In the genomic region with DNA sequence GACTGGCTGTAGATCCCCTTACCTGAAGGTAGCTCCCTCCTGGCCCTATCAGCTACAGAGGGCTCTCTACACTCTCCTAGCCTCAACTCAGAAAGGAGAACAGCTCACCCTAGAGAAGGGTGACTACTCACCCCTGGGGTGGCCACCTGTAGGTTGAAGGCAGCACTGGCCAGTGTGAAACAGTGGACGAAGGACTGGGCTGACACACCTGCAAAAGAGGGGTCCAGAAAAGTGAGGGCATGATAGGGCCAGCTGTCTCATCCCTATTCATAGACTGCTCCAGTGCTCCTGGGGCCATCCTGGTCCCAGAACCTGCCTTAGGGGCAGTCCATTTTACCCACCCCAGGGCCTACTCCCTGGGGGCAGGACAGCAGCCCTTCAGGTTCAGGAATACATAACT, we compare ENCODE assay signal across 19 mouse cellular contexts. TPM values are rescaled to one million over a fixed set of nuclear protein-coding genes. Genes with fewer than 3 reads are reported as not detected.
A peak's percentile ranks its signal among the peaks of the same experiment; 100 is the strongest.
DNase-seq lines count a peak whose midpoint lies in the region; ATAC-seq lines count a peak whose summit lies in the region.
"Had no signal": no experiment of that assay in that cellular context is flagged by ENCODE, and none has a peak within 500 bp of the region (broad histone marks: within the 10 kb centered on the region; RNA-seq: fewer than 3 reads in every experiment).

No protein-coding gene starts in this region.

- no peak overlapping the region for H3K4me2 ChIP-seq in forebrain, embryonic 11.5 days (ENCODE audit: low read depth, low read length, severe bottlenecking)
- no peak overlapping the region for H3K4me2 ChIP-seq in forebrain, embryonic 13.5 days
- H3K4me2 ChIP-seq in heart, embryonic 13.5 days: no peak overlapping the region
- no peak overlapping the region for H3K4me2 ChIP-seq in intestine, embryonic 16.5 days (ENCODE audit: low read depth, low read length)
- no peak overlapping the region for H3K4me2 ChIP-seq in intestine, embryonic 15.5 days (replicated peaks)
- H3K4me2 ChIP-seq in neural tube, embryonic 12.5 days (replicated peaks): no peak overlapping the region; the same call in 1 of the 2 replicates
- H3K4me2 ChIP-seq in neural tube, embryonic 15.5 days: no peak overlapping the region

- H3K36me3 ChIP-seq in forebrain, embryonic 11.5 days (ENCODE audit: control insufficient read depth, insufficient read depth, low read length): peaks cover 3% of the 10 kb centered on the region; the same call in 1 of the 2 replicates
- peaks cover 35% of the 10 kb centered on the region for H3K36me3 ChIP-seq in forebrain, embryonic 13.5 days (ENCODE audit: poor library complexity, severe bottlenecking)
- H3K36me3 ChIP-seq in heart, embryonic 13.5 days: peaks cover 40% of the 10 kb centered on the region
- H3K36me3 ChIP-seq in intestine, embryonic 16.5 days (ENCODE audit: control insufficient read depth, insufficient read depth, low read length): peaks cover 6% of the 10 kb centered on the region; the same call in 1 of the 2 replicates
- peaks cover 14% of the 10 kb centered on the region; the same call in 1 of the 2 replicates for H3K36me3 ChIP-seq in intestine, embryonic 15.5 days
- peaks cover 30% of the 10 kb centered on the region for H3K36me3 ChIP-seq in neural tube, embryonic 12.5 days
- H3K36me3 ChIP-seq in neural tube, embryonic 15.5 days: peaks cover 31% of the 10 kb centered on the region

- 0 out of 2 replicates have a peak, but pooled peaks cover 3% of the 10 kb centered on the region for H3K4me1 ChIP-seq in forebrain, embryonic 11.5 days (replicated peaks; ENCODE audit: control insufficient read depth, insufficient read depth, low read length)
- peaks cover 22% of the 10 kb centered on the region for H3K4me1 ChIP-seq in forebrain, embryonic 13.5 days
- peaks cover 18% of the 10 kb centered on the region for H3K4me1 ChIP-seq in heart, embryonic 13.5 days
- H3K4me1 ChIP-seq in intestine, embryonic 16.5 days (ENCODE audit: control insufficient read depth, insufficient read depth, low read length): peaks cover 16% of the 10 kb centered on the region
- peaks cover 17% of the 10 kb centered on the region for H3K4me1 ChIP-seq in intestine, embryonic 15.5 days (replicated peaks)
- H3K4me1 ChIP-seq in neural tube, embryonic 12.5 days: peaks cover 13% of the 10 kb centered on the region
- peaks cover 24% of the 10 kb centered on the region for H3K4me1 ChIP-seq in neural tube, embryonic 15.5 days

- intact Hi-C loops in heart, postnatal 36 days (cut with DNase I): loop anchor here (5.0 kb wide), 1 partner anchor 46 kb away; a partner anchor contains a TSS

- WGBS in forebrain, embryonic 11.5 days: 70% methylated on average over 1 of the region's 1 CpGs
- WGBS in forebrain, embryonic 13.5 days: 100% methylated on average over 1 of the region's 1 CpGs
- 86% methylated on average over 1 of the region's 1 CpGs for WGBS in heart, embryonic 13.5 days
- whole genome bisulfite sequencing in intestine, embryonic 16.5 days: 87% methylated on average over 1 of the region's 1 CpGs
- WGBS in intestine, embryonic 15.5 days: 87% methylated on average over 1 of the region's 1 CpGs
- 90% methylated on average over 1 of the region's 1 CpGs for WGBS in neural tube, embryonic 12.5 days
- 94% methylated on average over 1 of the region's 1 CpGs for WGBS in neural tube, embryonic 15.5 days

- H3K4me3 ChIP-seq in forebrain, embryonic 11.5 days (ENCODE audit: low read depth, low read length): no peak overlapping the region
- no peak overlapping the region for H3K4me3 ChIP-seq in forebrain, embryonic 13.5 days
- no peak overlapping the region for H3K4me3 ChIP-seq in heart, embryonic 13.5 days
- no peak overlapping the region for H3K4me3 ChIP-seq in intestine, embryonic 16.5 days (ENCODE audit: low read length)
- H3K4me3 ChIP-seq in intestine, embryonic 15.5 days (replicated peaks): no peak overlapping the region
- no peak overlapping the region for H3K4me3 ChIP-seq in neural tube, embryonic 12.5 days
- H3K4me3 ChIP-seq in neural tube, embryonic 15.5 days (replicated peaks): no peak overlapping the region
- H3K4me3 ChIP-seq: heart, embryonic 10.5 days had no signal

- H3K27ac ChIP-seq in forebrain, embryonic 11.5 days (ENCODE audit: low read depth, low read length): no peak overlapping the region
- no peak overlapping the region for H3K27ac ChIP-seq in forebrain, embryonic 13.5 days
- H3K27ac ChIP-seq in heart, embryonic 13.5 days (replicated peaks): no peak overlapping the region
- H3K27ac ChIP-seq in intestine, embryonic 16.5 days (ENCODE audit: low read length): no peak overlapping the region
- no peak overlapping the region for H3K27ac ChIP-seq in intestine, embryonic 15.5 days
- H3K27ac ChIP-seq in neural tube, embryonic 12.5 days: no peak overlapping the region
- H3K27ac ChIP-seq in neural tube, embryonic 15.5 days (replicated peaks): no peak overlapping the region
- H3K27ac ChIP-seq: heart, embryonic 10.5 days; hindbrain, postnatal 0 days had no signal

- H3K9me3 ChIP-seq in forebrain, embryonic 11.5 days (ENCODE audit: control insufficient read depth, low read length): no peaks in the 10 kb centered on the region
- 0 out of 2 replicates have a peak, but pooled peaks cover 2% of the 10 kb centered on the region for H3K9me3 ChIP-seq in forebrain, embryonic 13.5 days (replicated peaks)
- no peaks in the 10 kb centered on the region for H3K9me3 ChIP-seq in heart, embryonic 13.5 days
- no peaks in the 10 kb centered on the region for H3K9me3 ChIP-seq in intestine, embryonic 16.5 days (ENCODE audit: control insufficient read depth, low read length)
- no peaks in the 10 kb centered on the region for H3K9me3 ChIP-seq in intestine, embryonic 15.5 days
- no peaks in the 10 kb centered on the region for H3K9me3 ChIP-seq in neural tube, embryonic 12.5 days
- no peaks in the 10 kb centered on the region for H3K9me3 ChIP-seq in neural tube, embryonic 15.5 days (replicated peaks)
- H3K9me3 ChIP-seq: heart, embryonic 10.5 days had no signal

- no peak for ATAC-seq in forebrain, embryonic 11.5 days (replicated peaks; ENCODE audit: low FRiP score)
- no peak for ATAC-seq in forebrain, embryonic 13.5 days
- ATAC-seq in heart, embryonic 13.5 days (ENCODE audit: extremely low read depth, insufficient number of reproducible peaks, low FRiP score, low TSS enrichment): no peak
- no peak for ATAC-seq in intestine, embryonic 16.5 days
- ATAC-seq in intestine, embryonic 15.5 days: no peak
- ATAC-seq in neural tube, embryonic 12.5 days (ENCODE audit: low FRiP score, low read depth): no peak
- ATAC-seq in neural tube, embryonic 15.5 days (ENCODE audit: low FRiP score): no peak
- ATAC-seq: hindbrain, postnatal 0 days had no signal

- peak; percentile 40 for DNase-seq in forebrain, embryonic 11.5 days (ENCODE audit: low spot score)
- DNase-seq in heart, postnatal 36 days: no peak
- DNase-seq: adrenal gland, postnatal 10 days; cerebellum, adult 11 months; cerebellum, adult 8-10 months; cerebellum, postnatal 36 days; gastrocnemius, postnatal 36 days; heart, adult 18-20 months; kidney, adult 2 months had no signal

- no peaks in the 10 kb centered on the region for H3K27me3 ChIP-seq in forebrain, embryonic 11.5 days (ENCODE audit: control insufficient read depth, insufficient read depth, low read length)
- no peaks in the 10 kb centered on the region for H3K27me3 ChIP-seq in forebrain, embryonic 13.5 days
- H3K27me3 ChIP-seq in heart, embryonic 13.5 days (replicated peaks): no peaks in the 10 kb centered on the region
- no peaks in the 10 kb centered on the region for H3K27me3 ChIP-seq in intestine, embryonic 16.5 days (replicated peaks; ENCODE audit: control insufficient read depth, insufficient read depth, low read length)
- H3K27me3 ChIP-seq in intestine, embryonic 15.5 days (replicated peaks): no peaks in the 10 kb centered on the region
- no peaks in the 10 kb centered on the region for H3K27me3 ChIP-seq in neural tube, embryonic 12.5 days (replicated peaks)
- no peaks in the 10 kb centered on the region for H3K27me3 ChIP-seq in neural tube, embryonic 15.5 days (replicated peaks)

- H3K9ac ChIP-seq in forebrain, embryonic 11.5 days (ENCODE audit: low read length): no peak overlapping the region
- no peak overlapping the region for H3K9ac ChIP-seq in forebrain, embryonic 13.5 days
- peak overlapping the region; percentile 50; the same call in 1 of the 2 replicates for H3K9ac ChIP-seq in heart, embryonic 13.5 days
- 0 out of 2 replicates have a peak overlapping the region, but pooled peaks have one; percentile 22 for H3K9ac ChIP-seq in intestine, embryonic 16.5 days (ENCODE audit: low read depth, low read length)
- no peak overlapping the region for H3K9ac ChIP-seq in intestine, embryonic 15.5 days
- H3K9ac ChIP-seq in neural tube, embryonic 12.5 days: peak overlapping the region; percentile 22
- H3K9ac ChIP-seq in neural tube, embryonic 15.5 days (replicated peaks): no peak overlapping the region

RNA-seq across cellular contexts. Expression of a gene that starts 2.3 kb away (rescaled TPM):
- polyA plus RNA-seq in forebrain, embryonic 11.5 days (2014; fragmentation: Nextera tagmentation; extraction: Ambion mirVana): 42.9 and 46.6 TPM in 2 replicates
- 53.2 and 55.6 TPM in 2 replicates for polyA plus RNA-seq in forebrain, embryonic 13.5 days (2015; fragmentation: Nextera tagmentation; extraction: Ambion mirVana)
- 27.0 and 29.9 TPM in 2 replicates for polyA plus RNA-seq in heart, embryonic 13.5 days (2015; fragmentation: Nextera tagmentation; extraction: Ambion mirVana)
- 10 to 100 TPM; 14.9 to 16.7 TPM for total RNA-seq in heart, postnatal 36 days (2021)
- 47.5 and 48.2 TPM in 2 replicates for polyA plus RNA-seq in intestine, embryonic 16.5 days (2015; fragmentation: Nextera tagmentation; extraction: Ambion mirVana)
- polyA plus RNA-seq in intestine, embryonic 15.5 days (2015; fragmentation: Nextera tagmentation; extraction: Ambion mirVana): 47.4 and 49.2 TPM in 2 replicates
- 50.5 and 51.5 TPM in 2 replicates for polyA plus RNA-seq in neural tube, embryonic 12.5 days (2016; fragmentation: Nextera tagmentation; extraction: Ambion mirVana)
- 49.3 and 50.4 TPM in 2 replicates for polyA plus RNA-seq in neural tube, embryonic 15.5 days (2015; fragmentation: Nextera tagmentation; extraction: Ambion mirVana)

RNA-seq across cellular contexts. Expression of a gene that starts 17.6 kb away (rescaled TPM):
- 4.1 and 5.4 TPM in 2 replicates for polyA plus RNA-seq in forebrain, embryonic 11.5 days (2014; fragmentation: Nextera tagmentation; extraction: Ambion mirVana)
- polyA plus RNA-seq in forebrain, embryonic 13.5 days (2015; fragmentation: Nextera tagmentation; extraction: Ambion mirVana): 27.3 and 27.5 TPM in 2 replicates
- 8.1 and 9.8 TPM in 2 replicates for polyA plus RNA-seq in heart, embryonic 13.5 days (2015; fragmentation: Nextera tagmentation; extraction: Ambion mirVana)
- 1 to 10 TPM in 1 of 2 experiments, under 1 TPM in 1; 0.80 to 1.5 TPM for total RNA-seq in heart, postnatal 36 days (2021)
- polyA plus RNA-seq in intestine, embryonic 16.5 days (2015; fragmentation: Nextera tagmentation; extraction: Ambion mirVana): 3.2 and 4.0 TPM in 2 replicates
- 3.8 and 3.9 TPM in 2 replicates for polyA plus RNA-seq in intestine, embryonic 15.5 days (2015; fragmentation: Nextera tagmentation; extraction: Ambion mirVana)
- polyA plus RNA-seq in neural tube, embryonic 12.5 days (2016; fragmentation: Nextera tagmentation; extraction: Ambion mirVana): 44.4 and 55.1 TPM in 2 replicates
- polyA plus RNA-seq in neural tube, embryonic 15.5 days (2015; fragmentation: Nextera tagmentation; extraction: Ambion mirVana): 185 and 208 TPM in 2 replicates
- total RNA-seq: hematopoietic stem cell, adult 5-6 weeks; MEL had no signal

RNA-seq across cellular contexts. Expression of a gene that starts 19.7 kb away (rescaled TPM):
- 384 and 400 TPM in 2 replicates for polyA plus RNA-seq in forebrain, embryonic 11.5 days (2014; fragmentation: Nextera tagmentation; extraction: Ambion mirVana)
- 386 and 415 TPM in 2 replicates for polyA plus RNA-seq in forebrain, embryonic 13.5 days (2015; fragmentation: Nextera tagmentation; extraction: Ambion mirVana)
- 248 and 250 TPM in 2 replicates for polyA plus RNA-seq in heart, embryonic 13.5 days (2015; fragmentation: Nextera tagmentation; extraction: Ambion mirVana)
- 100 to 1,000 TPM; 114 to 116 TPM for total RNA-seq in heart, postnatal 36 days (2021)
- polyA plus RNA-seq in intestine, embryonic 16.5 days (2015; fragmentation: Nextera tagmentation; extraction: Ambion mirVana): 567 and 582 TPM in 2 replicates
- 458 and 460 TPM in 2 replicates for polyA plus RNA-seq in intestine, embryonic 15.5 days (2015; fragmentation: Nextera tagmentation; extraction: Ambion mirVana)
- 366 and 377 TPM in 2 replicates for polyA plus RNA-seq in neural tube, embryonic 12.5 days (2016; fragmentation: Nextera tagmentation; extraction: Ambion mirVana)
- polyA plus RNA-seq in neural tube, embryonic 15.5 days (2015; fragmentation: Nextera tagmentation; extraction: Ambion mirVana): 269 and 298 TPM in 2 replicates

RNA-seq across cellular contexts. Expression of a gene that starts 26.0 kb away (rescaled TPM):
- 43.2 and 46.0 TPM in 2 replicates for polyA plus RNA-seq in forebrain, embryonic 11.5 days (2014; fragmentation: Nextera tagmentation; extraction: Ambion mirVana)
- polyA plus RNA-seq in forebrain, embryonic 13.5 days (2015; fragmentation: Nextera tagmentation; extraction: Ambion mirVana): 58.2 and 65.1 TPM in 2 replicates
- polyA plus RNA-seq in heart, embryonic 13.5 days (2015; fragmentation: Nextera tagmentation; extraction: Ambion mirVana): 17.3 and 19.1 TPM in 2 replicates
- 10 to 100 TPM; 60.0 to 96.2 TPM for total RNA-seq in heart, postnatal 36 days (2021)
- 34.6 and 37.7 TPM in 2 replicates for polyA plus RNA-seq in intestine, embryonic 16.5 days (2015; fragmentation: Nextera tagmentation; extraction: Ambion mirVana)
- polyA plus RNA-seq in intestine, embryonic 15.5 days (2015; fragmentation: Nextera tagmentation; extraction: Ambion mirVana): 28.5 and 33.1 TPM in 2 replicates
- polyA plus RNA-seq in neural tube, embryonic 12.5 days (2016; fragmentation: Nextera tagmentation; extraction: Ambion mirVana): 57.6 and 57.7 TPM in 2 replicates
- 76.7 and 88.8 TPM in 2 replicates for polyA plus RNA-seq in neural tube, embryonic 15.5 days (2015; fragmentation: Nextera tagmentation; extraction: Ambion mirVana)

RNA-seq across cellular contexts. Expression of a gene that starts 32.2 kb away (rescaled TPM):
- 22.3 TPM in 2 replicates for polyA plus RNA-seq in forebrain, embryonic 11.5 days (2014; fragmentation: Nextera tagmentation; extraction: Ambion mirVana)
- 10.9 and 13.4 TPM in 2 replicates for polyA plus RNA-seq in forebrain, embryonic 13.5 days (2015; fragmentation: Nextera tagmentation; extraction: Ambion mirVana)
- 8.1 and 9.4 TPM in 2 replicates for polyA plus RNA-seq in heart, embryonic 13.5 days (2015; fragmentation: Nextera tagmentation; extraction: Ambion mirVana)
- total RNA-seq in heart, postnatal 36 days (2021): under 1 TPM; 0.60 to 0.78 TPM
- 7.3 and 8.0 TPM in 2 replicates for polyA plus RNA-seq in intestine, embryonic 16.5 days (2015; fragmentation: Nextera tagmentation; extraction: Ambion mirVana)
- polyA plus RNA-seq in intestine, embryonic 15.5 days (2015; fragmentation: Nextera tagmentation; extraction: Ambion mirVana): 7.6 and 9.6 TPM in 2 replicates
- polyA plus RNA-seq in neural tube, embryonic 12.5 days (2016; fragmentation: Nextera tagmentation; extraction: Ambion mirVana): 8.4 and 9.8 TPM in 2 replicates
- 2.7 and 5.0 TPM in 2 replicates for polyA plus RNA-seq in neural tube, embryonic 15.5 days (2015; fragmentation: Nextera tagmentation; extraction: Ambion mirVana)

Comparison
In these comparisons a context has a peak if more than half of its experiments do, and no peak if none do; other contexts are left out.
1. H3K9ac ChIP-seq: peak in heart, embryonic 13.5 days (single experiment), intestine, embryonic 16.5 days (single experiment) and neural tube, embryonic 12.5 days (single experiment); none in forebrain, embryonic 11.5 days (single experiment), forebrain, embryonic 13.5 days (single experiment), intestine, embryonic 15.5 days (single experiment) and neural tube, embryonic 15.5 days (single experiment).